Mouse (Mus musculus) MN1 (cell line): ENCODE measurements around the gene Pycr1.

Source experiments
- DNase-seq: peaks from one replicate; pipeline ENCODE4 v3.0.0-alpha.2; 2016; ENCODE audit warnings: low spot score

Gene Pycr1

GRCm38 (mm10) chr11:120626785-120627467 is 16.6 kb downstream of the Pycr1 start:
- DNase-seq: peak; percentile 33

DNA sequence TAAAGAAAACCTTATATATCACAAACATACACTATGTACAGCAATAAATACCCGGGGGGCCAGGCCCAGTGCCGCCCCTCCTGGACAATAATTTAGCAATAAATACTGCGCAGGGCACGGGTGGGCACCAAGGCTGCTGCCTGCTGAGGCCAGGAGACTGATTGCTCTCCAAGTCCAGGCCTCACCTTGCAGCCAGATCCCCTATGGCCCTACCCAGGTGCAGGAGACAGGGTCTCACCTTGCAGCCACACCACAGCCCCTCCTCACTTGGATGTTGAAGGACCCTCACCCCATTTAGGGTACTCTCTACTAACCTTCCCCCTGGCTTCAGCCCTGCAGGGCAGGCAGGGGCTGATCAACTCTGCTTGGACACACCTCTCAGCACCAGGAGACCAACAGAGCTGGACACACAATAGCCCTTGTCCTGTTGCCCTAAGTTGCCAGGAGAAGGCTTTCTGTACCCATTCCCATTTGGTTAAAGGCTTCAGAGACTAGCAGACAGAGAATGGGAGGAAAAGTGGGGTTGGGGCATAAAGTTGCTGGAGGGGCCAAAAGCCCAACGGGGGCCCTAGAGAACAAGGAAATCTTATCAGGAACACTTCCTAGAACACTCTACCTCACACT is 18.3 kb downstream of the Pycr1 start, which contains the start of gene Sirt7:
Gene Sirt7, minus strand, starts transcription at position 89 of the 624 bp plus-strand sequence.
- no peak for DNase-seq

GRCm38 (mm10) chr11:120624680-120625111 is 18.9 kb downstream of the Pycr1 start:
- DNase-seq: peak; percentile 89

DNA sequence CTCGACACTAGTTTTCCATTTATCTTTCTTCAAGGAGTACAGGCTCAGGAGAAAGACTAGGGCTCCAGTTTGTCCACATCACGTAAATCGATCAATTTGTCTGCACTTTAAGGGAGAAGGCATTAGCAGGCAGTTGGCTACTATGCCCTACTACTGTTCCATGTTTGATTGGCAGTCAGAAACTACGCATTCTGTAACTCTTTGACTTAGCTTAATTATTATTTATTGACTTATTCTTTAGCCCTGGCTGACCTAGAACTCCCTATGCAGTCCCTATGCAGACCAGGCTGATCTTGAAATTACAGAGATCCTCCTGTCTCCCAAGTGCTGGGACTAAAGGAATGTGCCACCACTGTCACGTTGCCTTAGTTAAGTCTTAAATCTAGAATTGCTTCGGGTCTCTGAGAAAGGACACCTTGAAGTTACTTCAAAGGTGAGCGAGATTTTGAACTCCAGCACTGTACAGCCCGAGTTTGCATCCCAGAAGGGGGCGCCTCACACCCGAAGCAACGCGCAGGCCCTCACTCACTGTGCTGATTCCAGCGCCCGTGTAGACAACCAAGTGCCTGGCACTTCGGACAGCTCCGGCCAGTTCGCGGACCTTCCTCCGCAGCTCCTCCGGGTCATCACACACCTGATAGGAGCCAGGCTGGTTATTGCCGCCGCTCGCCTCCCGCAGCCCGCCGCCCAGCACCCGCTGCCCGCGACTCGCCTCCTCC is 19.4 kb downstream of the Pycr1 start:
- peak; percentile 77 for DNase-seq

DNA sequence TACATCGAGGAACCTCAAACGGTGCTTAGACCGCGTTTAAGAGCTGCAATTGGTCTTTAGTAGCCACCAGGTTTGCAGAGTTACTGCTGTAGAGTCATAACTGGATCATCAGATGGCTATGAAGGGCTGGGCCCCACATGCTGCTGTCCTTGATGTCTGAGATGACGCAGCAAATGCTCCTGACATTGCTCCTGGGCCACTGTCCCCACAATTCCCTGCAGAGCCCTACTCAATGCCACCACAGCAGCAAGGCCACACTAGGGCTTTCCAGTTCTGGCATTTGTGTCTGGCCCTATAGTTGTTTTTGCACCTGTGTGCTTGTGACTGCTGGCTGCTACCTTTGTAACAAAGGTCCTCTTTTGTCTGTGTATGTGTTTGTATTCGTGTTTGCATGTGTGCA is 20.8 kb downstream of the Pycr1 start:
- DNase-seq: no peak

GRCm38 (mm10) chr11:120620195-120620594 is 23.4 kb downstream of the Pycr1 start:
- DNase-seq: no peak

- no peak for DNase-seq
These were observed 24.7 kb downstream of the Pycr1 start for GRCm38 (mm10) chr11:120618619-120619535.

DNA sequence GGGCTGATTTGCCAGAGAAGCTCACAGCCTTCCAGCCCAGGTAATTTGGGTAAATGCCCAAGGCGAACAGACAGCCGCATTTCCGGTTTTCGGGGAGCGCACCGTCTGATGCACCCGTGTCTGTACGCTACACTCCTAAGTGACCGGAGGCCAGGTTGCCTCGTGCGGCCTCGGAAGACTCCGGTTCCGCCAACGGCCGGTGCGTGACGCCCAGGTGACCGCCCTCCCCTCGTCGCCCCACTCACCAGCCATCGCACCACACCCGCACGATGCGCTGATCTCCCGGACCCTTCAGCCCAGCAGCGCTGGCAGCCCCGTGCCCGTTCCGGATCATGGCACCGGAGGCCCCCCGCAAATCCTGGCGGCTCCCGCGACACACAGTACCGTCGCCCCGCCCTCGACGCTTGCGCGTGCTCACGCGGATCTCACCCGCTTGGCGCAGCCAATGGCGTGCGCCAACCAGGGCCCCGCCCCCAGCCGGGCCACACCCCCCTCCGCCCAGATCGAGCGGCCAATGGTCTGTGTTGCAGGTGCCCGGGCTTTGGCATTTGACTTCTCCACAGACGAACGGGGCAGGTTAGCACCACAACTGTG is 26.0 kb downstream of the Pycr1 start, which contains the start of gene Pcyt2:
Gene Pcyt2, minus strand, starts transcription at position 418 of the 594 bp plus-strand sequence.
- DNase-seq: peak; percentile 94

GRCm38 (mm10) chr11:120616617-120617294 is 26.8 kb downstream of the Pycr1 start:
- DNase-seq: no peak

DNA sequence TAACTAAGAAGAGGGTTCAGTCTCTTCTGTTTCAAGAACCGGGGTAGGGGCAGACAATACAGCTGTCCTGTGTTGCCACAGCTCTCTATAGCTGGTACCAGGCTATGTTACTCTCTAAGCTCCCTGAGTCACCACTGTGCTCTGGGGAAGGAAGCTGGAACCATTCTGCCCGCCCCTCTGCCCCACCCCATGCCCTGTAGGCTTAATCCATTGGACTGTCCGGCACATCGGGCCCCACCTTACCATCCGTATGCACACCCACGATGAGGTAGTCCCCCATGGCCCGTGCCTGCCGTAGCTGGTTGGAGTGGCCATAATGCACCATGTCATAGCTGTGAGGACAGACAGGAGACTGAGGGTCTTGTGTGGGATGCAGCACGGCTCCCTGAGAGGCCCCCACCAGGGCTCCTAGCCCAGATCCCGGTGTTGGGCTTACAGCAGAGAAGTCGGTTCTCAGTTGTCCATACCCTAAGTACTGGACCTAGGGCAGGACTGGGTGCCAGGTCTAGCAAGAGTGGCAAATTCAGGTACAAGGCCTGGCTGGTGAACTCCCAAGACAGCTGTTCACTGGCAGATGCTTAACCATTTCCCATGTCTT is 27.9 kb downstream of the Pycr1 start:
- peak; percentile 48 for DNase-seq

DNA sequence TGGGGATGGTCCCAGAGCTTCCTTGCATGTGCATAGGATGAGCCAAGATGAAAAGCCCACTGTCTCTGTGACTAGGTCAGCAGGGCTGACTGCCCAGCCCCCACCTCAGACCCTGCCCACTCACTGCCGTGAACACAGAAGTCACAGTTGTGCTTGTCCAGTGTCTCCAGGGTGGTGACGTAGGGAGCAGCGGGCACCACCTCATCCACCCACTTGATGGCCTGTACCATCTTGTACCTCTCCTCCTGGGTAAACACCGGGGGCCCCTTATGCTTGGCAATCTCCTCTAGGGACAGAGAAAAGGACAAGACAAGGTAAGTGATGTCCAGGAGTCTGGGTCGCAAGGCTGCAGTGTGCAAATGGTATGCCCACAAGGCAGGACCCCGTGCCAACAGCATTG is 28.4 kb downstream of the Pycr1 start:
- DNase-seq: no peak

GRCm38 (mm10) chr11:120613976-120614375 is 29.6 kb downstream of the Pycr1 start:
- DNase-seq: no peak

GRCm38 (mm10) chr11:120613481-120613972 is 30.0 kb downstream of the Pycr1 start:
- no peak for DNase-seq

- peak; percentile 68 for DNase-seq
These were observed 30.8 kb downstream of the Pycr1 start for GRCm38 (mm10) chr11:120612763-120613162.

GRCm38 (mm10) chr11:120610477-120611046 is 33.0 kb downstream of the Pycr1 start:
- DNase-seq: no peak

- DNase-seq: no peak
These were observed 34.3 kb downstream of the Pycr1 start for GRCm38 (mm10) chr11:120609250-120609649.

GRCm38 (mm10) chr11:120608241-120609034 is 35.1 kb downstream of the Pycr1 start, which contains the start of gene Npb:
Npb (plus strand) TSS chr11:120608477.
- no peak for DNase-seq

GRCm38 (mm10) chr11:120606764-120607163 is 36.8 kb downstream of the Pycr1 start:
- no peak for DNase-seq

DNA sequence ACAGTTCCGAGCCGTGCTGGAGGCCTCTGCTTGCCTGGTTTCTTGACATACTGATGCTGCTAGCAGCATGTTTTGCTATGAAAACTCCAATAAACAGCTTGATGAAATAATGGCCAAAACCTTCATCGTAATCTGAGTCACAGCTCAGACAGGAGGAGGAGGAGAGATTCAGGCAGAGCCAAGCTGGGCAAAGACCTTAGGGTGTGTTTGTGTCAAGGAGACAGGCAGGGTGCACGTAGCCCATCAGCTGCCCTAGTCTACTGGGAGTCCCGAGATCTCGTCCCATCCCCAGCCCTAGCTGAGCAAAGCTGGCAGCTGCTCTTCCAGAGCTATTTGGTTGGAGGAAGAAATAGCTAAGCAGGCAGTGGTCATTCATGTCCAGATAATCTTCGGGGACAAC is 37.9 kb downstream of the Pycr1 start:
- DNase-seq: no peak
